10 mouse cellular contexts compared by ENCODE assay signal in the genomic region with DNA sequence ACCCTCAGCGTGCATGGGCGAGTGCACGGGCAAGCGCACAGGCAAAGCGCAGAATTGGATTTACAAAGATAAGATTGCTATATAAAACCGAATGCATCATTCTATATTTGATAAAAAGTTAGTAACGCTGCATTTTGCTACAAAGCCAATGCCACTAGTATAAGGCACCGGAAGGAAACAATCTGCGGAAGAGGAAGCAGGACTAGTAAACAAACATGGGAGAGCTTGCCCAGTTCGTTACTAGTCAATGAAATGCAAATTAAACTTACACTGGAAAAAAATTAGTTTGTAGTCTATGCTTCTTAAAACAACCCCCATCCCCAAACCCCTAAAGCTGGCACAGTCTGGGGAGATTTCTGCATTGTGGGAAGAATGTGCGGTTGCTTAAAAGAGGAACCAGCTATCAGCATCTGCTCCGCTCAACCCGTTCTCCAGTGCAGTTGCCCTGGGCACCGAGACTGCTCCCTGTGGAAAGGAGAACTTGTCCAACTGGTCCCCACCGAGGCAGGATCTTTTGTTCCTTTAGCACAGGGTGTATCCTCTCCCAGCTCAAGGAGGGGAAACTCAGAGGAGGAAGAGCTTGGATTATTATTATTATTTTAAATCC.
DNase-seq lines count a peak whose midpoint lies in the region; ATAC-seq and TF ChIP-seq lines count a peak whose summit lies in the region.
"Had no signal": no experiment of that assay in that cellular context is flagged by ENCODE, and none has a peak within 500 bp of the region (broad histone marks: within the 10 kb centered on the region; RNA-seq: fewer than 3 reads in every experiment).

No protein-coding gene starts in this region.

- DNase-seq in left cerebral cortex, adult 2 months (ENCODE audit: extremely low spot score in 1 of 2, low spot score in 2 of 2), result no peak
- no peak for DNase-seq in left cerebral cortex, adult 8-10 months (ENCODE audit: low spot score in 2 of 2)
- peak; percentile 43 for DNase-seq in MEL-GATA-1-ER (ENCODE audit: extremely low read depth, low read depth)
- peak; percentile 41 for DNase-seq in c-Kit-positive CD71-negative TER-119-negative erythroid progenitor cells, embryonic 14.5 days (ENCODE audit: low read depth)
- no peak for DNase-seq in kidney, adult 11 months
- no peak for DNase-seq in frontal cortex, adult 2 months (ENCODE audit: extremely low spot score in 1 of 2, low spot score in 1 of 2)
- no peak for DNase-seq in testis, postnatal 10 days (ENCODE audit: low spot score)
- DNase-seq: cerebellum, adult 11 months had no signal

- H3K27ac ChIP-seq in left cerebral cortex, adult 2 months, result peak overlapping the region; percentile 4; the same call in 1 of the 2 replicates
- H3K27ac ChIP-seq: forebrain, embryonic 15.5 days had no signal

- ATAC-seq in megakaryocyte, adult 5-6 weeks (ENCODE audit: poor library complexity, severe bottlenecking), result peak; percentile 97
- ATAC-seq: forebrain, embryonic 15.5 days had no signal

- TF ChIP-seq CTCF in left cerebral cortex, adult 2 months (IDR thresholded peaks at IDR 0.05), result no peak

- intact Hi-C loops in left cerebral cortex, adult 2 months (cut with DNase I), result no loop called here

- peak overlapping the region; percentile 7 for H3K4me3 ChIP-seq in left cerebral cortex, adult 2 months
- H3K4me3 ChIP-seq: forebrain, embryonic 15.5 days had no signal

Comparison
In these comparisons a context has a peak if more than half of its experiments do, and no peak if none do; other contexts are left out.
1. DNase-seq: peak in MEL-GATA-1-ER (single experiment) and c-Kit-positive CD71-negative TER-119-negative erythroid progenitor cells, embryonic 14.5 days (single experiment); none in left cerebral cortex, adult 2 months (0 of 2), left cerebral cortex, adult 8-10 months (0 of 2), kidney, adult 11 months (single experiment), frontal cortex, adult 2 months (0 of 2) and testis, postnatal 10 days (single experiment).